Mouse (Mus musculus) 3T3-L1 (cell line): ENCODE measurements at regions not wholly inside any gene's neighbourhood (a gene's known extent, or its start where the extent isn't known, plus 50 kb on each side); places are given as distances from the start of the nearest gene placed in this dataset.
A peak's percentile ranks its signal among the peaks of the same experiment; 100 is the strongest.
"Not testable (repeated sequence)": the region's sequence is repeated elsewhere in the genome, so short reads cannot be mapped to it uniquely, and the experiment has no call there.

Experiments used
- DNase-seq: peaks from one replicate; pipeline ENCODE4 v3.0.0-alpha.2; 2015; ENCODE audit warnings: low read depth, low spot score

- no peak for DNase-seq
These were observed 497.2 kb downstream of the Pla2g4a start for GRCm38 (mm10) chr1:149463930-149464329.

- DNase-seq, result no peak
These were observed 511.1 kb downstream of the Pla2g4a start for GRCm38 (mm10) chr1:149449801-149450493.

GRCm38 (mm10) chr1:149448516-149448915 is 512.6 kb downstream of the Pla2g4a start:
- no peak for DNase-seq

GRCm38 (mm10) chr1:149411009-149411408 is 550.1 kb downstream of the Pla2g4a start:
- DNase-seq, result no peak

GRCm38 (mm10) chr1:149405367-149405766 is 555.7 kb downstream of the Pla2g4a start:
- no peak for DNase-seq

- no peak for DNase-seq
These were observed 572.4 kb downstream of the Pla2g4a start for GRCm38 (mm10) chr1:149388706-149389105.

GRCm38 (mm10) chr1:149351338-149351907 is 609.7 kb downstream of the Pla2g4a start:
- no peak for DNase-seq

- no peak for DNase-seq
These were observed 613.7 kb downstream of the Pla2g4a start for GRCm38 (mm10) chr1:149347359-149347758.

GRCm38 (mm10) chr1:149338158-149338557 is 622.9 kb downstream of the Pla2g4a start:
- no peak for DNase-seq

GRCm38 (mm10) chr1:149332239-149332638 is 628.9 kb downstream of the Pla2g4a start:
- DNase-seq, result no peak

- no peak for DNase-seq
These were observed 633.9 kb downstream of the Pla2g4a start for GRCm38 (mm10) chr1:149327171-149327570.

GRCm38 (mm10) chr1:149323095-149323494 is 638.0 kb downstream of the Pla2g4a start:
- no peak for DNase-seq

- no peak for DNase-seq
These were observed 671.4 kb downstream of the Pla2g4a start for GRCm38 (mm10) chr1:149289725-149290124.

- DNase-seq, result no peak
These were observed 686.2 kb downstream of the Pla2g4a start for GRCm38 (mm10) chr1:149274932-149275331.

- no peak for DNase-seq
These were observed 704.2 kb downstream of the Pla2g4a start for GRCm38 (mm10) chr1:149256866-149257265.

- peak; percentile 47 for DNase-seq
These were observed 706.9 kb downstream of the Pla2g4a start for GRCm38 (mm10) chr1:149254141-149254540.

- no peak for DNase-seq
These were observed 722.6 kb downstream of the Pla2g4a start for GRCm38 (mm10) chr1:149238329-149239015.

- not testable (repeated sequence) for DNase-seq
These were observed 733.9 kb downstream of the Pla2g4a start for GRCm38 (mm10) chr1:149227170-149227569.

- no peak for DNase-seq
These were observed 734.7 kb downstream of the Pla2g4a start for GRCm38 (mm10) chr1:149226400-149226799.

GRCm38 (mm10) chr1:149202631-149203030 is 758.5 kb downstream of the Pla2g4a start:
- no peak for DNase-seq

GRCm38 (mm10) chr1:149199284-149199683 is 761.8 kb downstream of the Pla2g4a start:
- no peak for DNase-seq

- no peak for DNase-seq
These were observed 762.2 kb downstream of the Pla2g4a start for GRCm38 (mm10) chr1:149198854-149199253.
